Mouse (Mus musculus) cerebellum, adult 2 months (tissue): ENCODE measurements at regions not wholly inside any gene's neighbourhood (a gene's known extent, or its start where the extent isn't known, plus 50 kb on each side); places are given as distances from the start of the nearest gene placed in this dataset.

Experiments
- CTCF ChIP-seq: fragments of 200-500 bp; IDR thresholded peaks from 2 replicates; pipeline ENCODE4 v1.5.1; 2011; ENCODE audit warnings: low read depth, mild to moderate bottlenecking, control low read depth, low read length, moderate library complexity, borderline replicate concordance; ENCODE audit not compliant: insufficient read depth
- POLR2A ChIP-seq: fragments of 200-500 bp; IDR thresholded peaks from 2 replicates; pipeline ENCODE4 v1.6.1; 2011; ENCODE audit warnings: low read length, control low read depth, borderline replicate concordance; ENCODE audit not compliant: insufficient read depth

DNA sequence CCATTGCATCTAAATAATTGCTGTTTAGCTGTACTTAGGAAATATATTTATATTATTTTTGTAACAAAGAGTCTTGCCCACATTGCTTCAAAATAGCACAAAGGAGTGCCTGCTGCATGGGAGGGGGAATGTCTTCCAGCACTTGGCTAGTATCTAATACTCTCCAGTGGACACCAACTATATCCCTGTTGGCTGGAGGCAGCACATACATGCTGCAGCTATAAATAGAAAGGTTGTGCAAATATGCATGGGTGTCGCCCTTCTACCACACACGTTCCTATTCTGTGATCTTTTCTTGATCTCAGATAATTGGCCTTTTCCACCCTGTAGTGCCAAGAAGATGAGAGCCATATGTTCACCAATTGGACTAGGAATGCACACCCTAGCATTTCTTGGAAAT, 53.0 kb upstream of the 2310009B15Rik start:
- TF ChIP-seq CTCF (no peak), POLR2A (no peak)
